Mouse (Mus musculus): Measurements from ENCODE around the gene Htr1f. TPM values are rescaled to one million over a fixed set of nuclear protein-coding genes. Genes with fewer than 3 reads are reported as not detected.

Gene Htr1f
- polyA plus RNA-seq, 1 experiment from 2014 or later, result 0.69 TPM

GRCm38 (mm10) chr16:64880986-64881385, 224.7 kb downstream of the Htr1f start:
- 64% methylated on average over 3 of the region's 3 CpGs for WGBS
- H3K36me3 ChIP-seq (ENCODE audit: control insufficient read depth, insufficient read depth, low read length), result no peaks in the 10 kb centered on the region
- no peak overlapping the region for H3K4me2 ChIP-seq (ENCODE audit: low read length)
- no peak overlapping the region for H3K27ac ChIP-seq (ENCODE audit: low read length)
- H3K9ac ChIP-seq (ENCODE audit: low read depth, low read length), result no peak overlapping the region
- H3K27me3 ChIP-seq (ENCODE audit: control insufficient read depth, insufficient read depth, low read depth, low read length), result no peaks in the 10 kb centered on the region
- no peak for ATAC-seq
- no peaks in the 10 kb centered on the region for H3K4me1 ChIP-seq (ENCODE audit: control insufficient read depth, insufficient read depth, low read length)
- H3K9me3 ChIP-seq (replicated peaks; ENCODE audit: control insufficient read depth, low read length, poor library complexity, severe bottlenecking), result no peaks in the 10 kb centered on the region
- no peak overlapping the region for H3K4me3 ChIP-seq (ENCODE audit: low read depth, low read length)

- no peak overlapping the region for H3K4me2 ChIP-seq (ENCODE audit: low read length)
- WGBS, result 85% methylated on average over 5 of the region's 5 CpGs
- H3K36me3 ChIP-seq (ENCODE audit: control insufficient read depth, insufficient read depth, low read length), result no peaks in the 10 kb centered on the region
- no peaks in the 10 kb centered on the region for H3K27me3 ChIP-seq (ENCODE audit: control insufficient read depth, insufficient read depth, low read depth, low read length)
- no peaks in the 10 kb centered on the region for H3K4me1 ChIP-seq (ENCODE audit: control insufficient read depth, insufficient read depth, low read length)
- H3K27ac ChIP-seq (ENCODE audit: low read length), result no peak overlapping the region
- no peak for ATAC-seq
- H3K9ac ChIP-seq (ENCODE audit: low read depth, low read length), result no peak overlapping the region
- H3K9me3 ChIP-seq (replicated peaks; ENCODE audit: control insufficient read depth, low read length, poor library complexity, severe bottlenecking), result no peaks in the 10 kb centered on the region
- no peak overlapping the region for H3K4me3 ChIP-seq (ENCODE audit: low read depth, low read length)
These were observed 225.9 kb downstream of the Htr1f start for GRCm38 (mm10) chr16:64879735-64880134.

- no peak overlapping the region for H3K27ac ChIP-seq (ENCODE audit: low read length)
- no peaks in the 10 kb centered on the region for H3K9me3 ChIP-seq (replicated peaks; ENCODE audit: control insufficient read depth, low read length, poor library complexity, severe bottlenecking)
- 90% methylated on average over 3 of the region's 3 CpGs for WGBS
- no peaks in the 10 kb centered on the region for H3K27me3 ChIP-seq (ENCODE audit: control insufficient read depth, insufficient read depth, low read depth, low read length)
- no peak for ATAC-seq
- no peak overlapping the region for H3K9ac ChIP-seq (ENCODE audit: low read depth, low read length)
- H3K36me3 ChIP-seq (ENCODE audit: control insufficient read depth, insufficient read depth, low read length), result no peaks in the 10 kb centered on the region
- H3K4me2 ChIP-seq (ENCODE audit: low read length), result no peak overlapping the region
- H3K4me3 ChIP-seq (ENCODE audit: low read depth, low read length), result no peak overlapping the region
- peaks cover 4% of the 10 kb centered on the region; the same call in 1 of the 2 replicates for H3K4me1 ChIP-seq (ENCODE audit: control insufficient read depth, insufficient read depth, low read length)
These were observed 227.0 kb downstream of the Htr1f start for GRCm38 (mm10) chr16:64878611-64879132.

GRCm38 (mm10) chr16:64877314-64877713, 228.3 kb downstream of the Htr1f start:
- Histone ChIP-seq H3K36me3 (ENCODE audit: control insufficient read depth, insufficient read depth, low read length) (no peaks in the 10 kb centered on the region), H3K9me3 (replicated peaks; ENCODE audit: control insufficient read depth, low read length, poor library complexity, severe bottlenecking) (no peaks in the 10 kb centered on the region), H3K27me3 (ENCODE audit: control insufficient read depth, insufficient read depth, low read depth, low read length) (no peaks in the 10 kb centered on the region), H3K27ac (ENCODE audit: low read length) (no peak overlapping the region), H3K4me1 (ENCODE audit: control insufficient read depth, insufficient read depth, low read length) (peaks cover 10% of the 10 kb centered on the region; the same call in 1 of the 2 replicates), H3K9ac (ENCODE audit: low read depth, low read length) (no peak overlapping the region), H3K4me2 (ENCODE audit: low read length) (no peak overlapping the region), H3K4me3 (ENCODE audit: low read depth, low read length) (no peak overlapping the region)
- 92% methylated on average over 3 of the region's 3 CpGs for WGBS
- no peak for ATAC-seq

- Histone ChIP-seq H3K27me3 (ENCODE audit: control insufficient read depth, insufficient read depth, low read depth, low read length) (no peaks in the 10 kb centered on the region), H3K9me3 (replicated peaks; ENCODE audit: control insufficient read depth, low read length, poor library complexity, severe bottlenecking) (no peaks in the 10 kb centered on the region), H3K36me3 (ENCODE audit: control insufficient read depth, insufficient read depth, low read length) (no peaks in the 10 kb centered on the region), H3K4me1 (ENCODE audit: control insufficient read depth, insufficient read depth, low read length) (peaks cover 10% of the 10 kb centered on the region; the same call in 1 of the 2 replicates), H3K9ac (ENCODE audit: low read depth, low read length) (no peak overlapping the region), H3K4me2 (ENCODE audit: low read length) (no peak overlapping the region), H3K27ac (ENCODE audit: low read length) (no peak overlapping the region), H3K4me3 (ENCODE audit: low read depth, low read length) (no peak overlapping the region)
- 74% methylated on average over 4 of the region's 4 CpGs for WGBS
- no peak for ATAC-seq
These were observed 228.9 kb downstream of the Htr1f start for GRCm38 (mm10) chr16:64876631-64877265.

- Histone ChIP-seq H3K4me1 (ENCODE audit: control insufficient read depth, insufficient read depth, low read length) (peaks cover 10% of the 10 kb centered on the region; the same call in 1 of the 2 replicates), H3K27me3 (ENCODE audit: control insufficient read depth, insufficient read depth, low read depth, low read length) (no peaks in the 10 kb centered on the region), H3K36me3 (ENCODE audit: control insufficient read depth, insufficient read depth, low read length) (no peaks in the 10 kb centered on the region), H3K4me3 (ENCODE audit: low read depth, low read length) (no peak overlapping the region), H3K9me3 (replicated peaks; ENCODE audit: control insufficient read depth, low read length, poor library complexity, severe bottlenecking) (no peaks in the 10 kb centered on the region), H3K9ac (ENCODE audit: low read depth, low read length) (no peak overlapping the region), H3K27ac (ENCODE audit: low read length) (no peak overlapping the region), H3K4me2 (ENCODE audit: low read length) (no peak overlapping the region)
- WGBS, result 96% methylated on average over 1 of the region's 1 CpGs
- no peak for ATAC-seq
These were observed 229.8 kb downstream of the Htr1f start for GRCm38 (mm10) chr16:64875822-64876221.

- Histone ChIP-seq H3K9me3 (replicated peaks; ENCODE audit: control insufficient read depth, low read length, poor library complexity, severe bottlenecking) (no peaks in the 10 kb centered on the region), H3K36me3 (ENCODE audit: control insufficient read depth, insufficient read depth, low read length) (no peaks in the 10 kb centered on the region), H3K27ac (ENCODE audit: low read length) (no peak overlapping the region), H3K9ac (ENCODE audit: low read depth, low read length) (no peak overlapping the region), H3K4me1 (ENCODE audit: control insufficient read depth, insufficient read depth, low read length) (peaks cover 10% of the 10 kb centered on the region; the same call in 1 of the 2 replicates), H3K4me3 (ENCODE audit: low read depth, low read length) (no peak overlapping the region), H3K4me2 (ENCODE audit: low read length) (no peak overlapping the region), H3K27me3 (ENCODE audit: control insufficient read depth, insufficient read depth, low read depth, low read length) (no peaks in the 10 kb centered on the region)
- 96% methylated on average over 10 of the region's 10 CpGs for WGBS
- ATAC-seq, result no peak
These were observed 230.3 kb downstream of the Htr1f start for GRCm38 (mm10) chr16:64875384-64875783.

Small RNA genes within 50 kb of the gene (microRNA-seq; reads per million reads assigned to microRNA genes)
- gene Gm23374, result not detected
